Mouse (Mus musculus) right cerebral cortex, adult 18-20 months (tissue): ENCODE data around the gene Aarsd1.
"Not testable (repeated sequence)": the region's sequence is repeated elsewhere in the genome, so short reads cannot be mapped to it uniquely, and the experiment has no call there.

Source experiments
- DNase-seq: peaks from one replicate; pipeline ENCODE4 v3.0.0; 2022; ENCODE audit warnings: mixed read lengths

The Aarsd1 gene

DNA sequence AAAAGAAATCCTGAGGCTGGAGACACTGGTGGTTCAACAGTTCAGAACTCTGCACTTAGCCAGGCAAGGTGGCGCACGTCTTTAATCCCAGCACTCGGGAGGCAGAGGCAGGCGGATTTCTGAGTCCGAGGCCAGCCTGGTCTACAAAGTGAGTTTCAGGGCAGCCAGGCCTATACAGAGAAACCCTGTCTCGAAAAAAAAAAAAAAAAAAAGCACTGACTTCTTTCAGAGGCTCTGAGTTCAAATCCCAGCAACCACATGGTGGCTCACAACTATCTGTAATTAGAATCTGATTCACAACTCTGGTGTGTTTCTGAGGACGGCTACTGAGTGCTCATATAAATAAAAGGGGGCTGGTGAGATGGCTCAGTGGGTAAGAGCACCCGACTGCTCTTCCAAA, 29.4 kb upstream of the Aarsd1 start:
- not testable (repeated sequence) for DNase-seq

- no peak for DNase-seq
These were observed 28.9 kb upstream of the Aarsd1 start for GRCm38 (mm10) chr11:101446319-101446718.

GRCm38 (mm10) chr11:101442760-101443159, 25.3 kb upstream of the Aarsd1 start:
- no peak for DNase-seq

DNA sequence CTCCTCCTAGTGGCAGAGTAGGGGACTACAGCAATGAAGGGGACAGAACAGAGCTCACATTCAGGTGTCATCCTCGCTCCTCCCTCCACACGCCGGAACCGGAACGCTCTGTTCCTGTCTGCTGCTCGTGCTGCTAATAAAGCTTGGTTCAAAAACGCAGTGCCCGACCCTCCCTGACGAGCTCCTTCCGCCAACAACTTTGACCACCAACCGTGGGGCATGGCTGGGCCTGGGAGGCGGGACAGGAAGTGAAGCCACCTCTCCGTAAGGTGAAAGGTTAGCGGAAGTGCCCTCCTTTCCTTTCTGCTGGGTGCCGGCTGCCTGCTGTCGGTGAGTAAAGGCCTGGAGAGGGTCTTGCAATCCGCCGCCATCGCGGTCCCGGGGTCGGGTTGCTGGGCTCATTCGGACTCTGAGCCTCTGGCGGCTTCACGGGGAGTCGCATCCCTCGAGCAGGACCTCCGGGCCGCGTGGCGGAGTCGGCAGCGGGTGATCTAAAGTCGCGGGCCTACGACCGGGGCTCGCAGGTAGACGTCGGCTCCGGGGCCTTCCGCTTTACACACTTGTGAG, 24.8 kb upstream of the Aarsd1 start, which contains the start of gene Rpl27:
TSS of gene Rpl27 (plus strand) at position 172 of the 567 bp plus-strand sequence.
- DNase-seq, result peak; percentile 99

DNA sequence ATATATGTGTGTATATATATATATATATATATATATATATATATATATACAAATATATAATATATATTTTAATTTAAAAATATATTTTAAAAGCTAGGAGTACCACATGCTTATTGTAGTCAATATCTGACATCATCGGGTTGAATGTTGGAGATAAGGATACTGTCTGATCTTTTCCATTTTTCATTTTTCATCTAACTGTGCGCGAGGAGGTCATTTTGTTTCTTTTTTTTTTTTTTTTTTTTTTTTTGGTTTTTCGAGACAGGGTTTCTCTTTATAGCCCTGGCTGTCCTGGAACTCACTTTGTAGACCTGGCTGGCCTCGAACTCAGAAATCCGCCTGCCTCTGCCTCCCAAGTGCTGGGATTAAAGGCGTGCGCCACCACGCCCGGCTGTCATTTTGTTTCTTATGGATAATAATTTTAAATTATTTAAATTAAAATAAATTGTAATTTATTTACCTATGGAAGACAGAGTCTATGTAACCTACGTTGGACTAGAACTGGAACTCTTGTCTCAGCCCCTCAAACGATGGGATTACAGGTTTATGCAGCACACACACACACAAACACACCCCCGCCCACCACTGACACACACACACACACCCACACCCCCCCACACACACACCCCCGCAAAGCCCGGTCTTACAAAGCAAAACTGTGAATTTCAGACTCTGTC, 24.2 kb upstream of the Aarsd1 start:
- DNase-seq, result not testable (repeated sequence)

DNA sequence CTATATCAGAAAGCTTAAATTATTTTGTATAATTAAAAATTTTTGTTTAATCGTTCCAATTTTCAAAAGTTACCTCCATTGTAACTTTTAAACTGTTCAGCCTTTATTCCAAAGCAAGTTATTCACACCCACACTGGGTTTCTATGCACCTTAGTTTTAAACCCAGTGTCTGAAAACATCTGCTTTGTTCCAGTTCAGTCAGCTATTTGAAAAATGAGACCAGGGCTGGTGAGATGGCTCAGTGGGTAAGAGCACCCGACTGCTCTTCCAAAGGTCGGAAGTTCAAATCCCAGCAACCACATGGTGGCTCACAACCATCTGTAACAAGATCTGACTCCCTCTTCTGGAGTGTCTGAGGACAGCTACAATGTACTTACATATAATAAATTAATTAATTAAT, 20.6 kb upstream of the Aarsd1 start:
- DNase-seq, result not testable (repeated sequence)

- DNase-seq, result no peak
These were observed 19.5 kb upstream of the Aarsd1 start for GRCm38 (mm10) chr11:101436916-101437315.

DNA sequence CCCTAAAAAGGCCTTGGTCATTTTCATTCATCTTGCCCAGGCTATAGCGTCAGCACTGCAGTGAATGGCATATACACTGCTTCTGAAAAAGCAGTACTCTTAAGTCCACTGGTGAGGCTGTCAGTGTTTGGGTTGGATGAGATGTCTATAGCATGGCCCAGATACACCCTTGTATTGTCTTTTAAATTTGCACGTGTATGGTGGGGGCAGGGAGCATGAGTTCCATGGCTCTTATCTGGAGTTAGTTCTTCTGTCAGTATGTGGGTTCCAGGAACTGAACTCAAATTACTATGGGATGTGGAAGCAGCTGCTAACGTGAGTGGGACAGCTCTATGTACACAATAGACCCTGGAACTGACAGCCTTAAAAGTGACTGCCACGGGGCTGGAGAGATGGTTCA, 18.4 kb upstream of the Aarsd1 start:
- no peak for DNase-seq

DNA sequence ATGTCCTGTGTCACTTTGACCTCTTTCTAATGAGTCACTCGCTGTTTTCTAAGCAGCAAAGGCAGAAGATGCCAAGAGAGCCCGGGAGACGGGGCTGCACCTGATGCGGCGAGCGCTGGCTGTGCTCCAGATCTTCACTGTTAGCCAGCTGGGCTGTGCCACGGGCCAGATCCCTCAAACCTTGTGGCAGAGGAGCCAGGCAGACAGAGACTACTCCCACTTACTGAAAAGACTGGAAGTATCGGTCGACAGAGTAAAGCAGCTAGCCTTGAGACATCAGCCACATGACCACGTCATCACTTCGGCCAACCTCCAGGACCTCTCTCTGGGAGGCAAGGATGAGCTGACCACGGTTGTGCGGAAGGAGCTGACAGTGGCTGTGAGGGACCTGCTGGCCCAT, 16.0 kb upstream of the Aarsd1 start:
- DNase-seq, result no peak

DNA sequence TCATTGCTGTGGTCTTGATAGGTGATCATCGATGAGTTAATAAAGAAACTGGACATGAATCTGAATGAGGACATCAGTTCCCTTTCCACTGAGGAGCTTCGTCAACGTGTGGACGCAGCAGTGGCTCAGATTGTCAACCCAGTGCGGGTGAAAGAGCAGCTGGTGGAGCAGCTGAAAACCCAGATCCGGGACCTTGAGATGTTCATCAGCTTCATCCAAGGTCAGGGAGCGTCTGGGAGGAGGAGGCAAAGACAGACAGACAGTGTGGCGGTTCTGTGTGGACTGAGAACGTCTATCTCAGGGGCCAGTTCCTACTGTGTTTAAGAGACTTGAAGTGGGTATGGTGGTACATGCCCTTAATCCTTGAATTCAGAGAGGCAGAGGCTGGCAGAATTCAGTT, 13.9 kb upstream of the Aarsd1 start:
- no peak for DNase-seq

DNA sequence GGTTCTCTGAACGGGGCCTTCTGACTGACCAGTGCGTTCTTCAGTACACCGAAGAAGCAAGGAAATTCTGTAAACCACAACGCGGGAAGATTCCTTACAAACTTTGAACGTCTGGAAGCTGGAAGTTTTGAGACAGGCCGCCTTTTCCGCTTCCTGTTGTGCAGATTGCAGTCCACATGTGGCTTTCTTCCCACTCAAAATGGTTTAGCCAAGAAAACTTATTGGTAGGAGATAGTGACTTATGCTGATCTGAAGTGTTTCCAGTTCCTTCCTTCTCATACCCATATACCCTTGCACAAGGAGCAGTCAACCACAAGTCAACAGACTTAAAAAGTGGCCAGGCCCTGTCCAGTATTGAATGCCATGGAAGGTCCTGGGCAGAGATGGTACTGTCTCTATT, 8.8 kb upstream of the Aarsd1 start:
- no peak for DNase-seq

- peak; percentile 98 for DNase-seq
These were observed 7.8 kb upstream of the Aarsd1 start, which contains the start of the genes Rundc1 and Ptges3l for GRCm38 (mm10) chr11:101424925-101425813. Gene Rundc1, plus strand, starts transcription at chr11:101425085. Gene Ptges3l, minus strand, starts transcription at chr11:101425333.

DNA sequence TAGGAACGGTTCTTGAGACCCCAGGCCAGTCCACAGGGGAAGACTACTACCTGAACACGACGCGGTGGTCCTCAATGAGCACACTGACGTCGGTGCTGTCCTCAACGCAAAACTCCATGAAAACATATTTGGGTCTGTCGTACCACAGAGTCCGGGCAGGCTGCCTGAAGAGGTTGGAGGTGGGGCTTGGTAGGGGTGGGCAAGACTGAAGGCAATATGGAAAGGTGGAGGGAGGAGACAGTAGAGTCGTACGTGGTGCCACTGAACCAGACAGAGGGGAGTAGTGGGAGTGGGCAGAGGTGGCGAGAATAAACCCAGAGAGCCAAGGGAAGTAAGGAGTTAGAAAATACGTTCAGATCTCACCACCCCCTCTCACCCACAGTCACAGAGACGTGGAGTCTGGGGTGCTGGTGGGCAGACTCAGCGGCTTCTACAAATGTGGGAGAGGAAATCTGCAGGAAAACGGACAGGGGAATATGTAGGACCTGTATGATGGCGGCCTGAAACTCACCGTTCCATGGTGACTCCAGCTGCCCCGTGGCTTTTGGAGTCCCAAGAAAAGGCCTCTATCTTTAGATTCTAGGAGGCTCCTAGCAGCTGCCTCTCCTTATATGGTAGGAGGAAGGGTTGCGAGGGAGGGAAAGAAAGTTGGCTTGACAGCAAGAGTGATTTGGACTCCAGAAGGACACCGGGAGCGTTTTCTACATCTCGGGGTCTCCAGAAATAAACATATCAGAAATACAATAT, 6.9 kb upstream of the Aarsd1 start, which contains the start of gene Gm27029:
TSS of gene Gm27029 (minus strand) at position 692 of the 747 bp plus-strand sequence.
- DNase-seq, result peak; percentile 63

- no peak for DNase-seq
These were observed 2.7 kb upstream of the Aarsd1 start for GRCm38 (mm10) chr11:101420148-101420547.

DNA sequence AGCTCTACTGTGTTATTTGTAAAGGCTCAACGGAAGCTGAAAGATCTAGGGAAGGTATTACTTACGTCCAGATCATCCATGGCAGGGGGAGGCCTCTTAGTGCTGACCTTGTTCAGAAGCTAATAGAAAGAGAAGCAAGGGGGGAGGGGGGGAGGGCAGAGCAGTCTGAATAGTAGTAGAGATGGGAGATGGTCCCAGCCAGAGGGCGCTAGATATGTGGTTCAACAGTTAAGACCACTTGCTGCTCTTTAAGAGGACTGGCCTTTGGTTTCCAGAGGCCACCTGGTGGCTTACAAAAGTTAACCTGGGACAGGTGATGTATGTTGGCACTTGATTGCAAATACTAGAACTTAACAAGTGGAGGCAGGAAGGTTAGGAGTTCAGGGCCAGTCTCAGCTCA, 2.2 kb upstream of the Aarsd1 start:
- no peak for DNase-seq

DNA sequence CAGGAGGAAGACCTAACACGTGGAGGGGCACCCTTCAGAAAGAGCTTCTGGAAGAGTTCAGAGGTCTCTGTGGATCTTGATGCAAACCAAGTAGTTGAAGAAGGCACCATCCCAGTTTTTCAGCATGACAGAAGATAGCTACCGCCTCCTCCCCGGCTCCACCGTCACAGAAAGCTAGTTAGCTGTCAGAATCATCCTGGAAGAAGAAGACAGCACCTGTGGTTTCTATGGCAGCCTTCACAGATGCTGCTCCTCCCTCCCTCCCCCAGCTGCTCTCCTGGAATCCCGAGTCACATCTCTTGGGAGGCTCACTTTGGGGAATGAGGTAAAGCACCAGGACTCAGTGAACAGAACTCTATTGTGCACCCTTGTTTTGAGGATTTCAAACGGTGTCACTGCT, 1.6 kb upstream of the Aarsd1 start:
- DNase-seq, result peak; percentile 70

- DNase-seq, result no peak
These were observed 848 bp downstream of the Aarsd1 start for GRCm38 (mm10) chr11:101416433-101417100.

DNA sequence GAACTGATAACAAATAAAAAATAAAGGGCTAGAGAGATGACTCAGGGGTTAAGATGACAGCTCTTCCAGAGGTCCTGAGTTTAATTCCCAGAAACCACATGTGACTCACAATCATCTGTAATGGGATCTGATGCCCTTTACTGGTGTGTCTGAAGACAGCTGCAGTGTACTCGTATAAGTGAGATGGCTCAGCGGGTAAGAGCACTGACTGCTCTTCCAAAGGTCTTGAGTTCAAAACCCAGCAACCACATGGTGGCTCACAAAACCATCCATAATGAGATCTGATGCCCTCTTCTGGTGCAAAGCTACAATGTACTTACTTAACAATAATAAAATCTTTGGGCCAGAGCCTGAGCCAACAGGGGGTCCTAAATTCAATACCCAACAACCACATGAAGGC, 2.1 kb downstream of the Aarsd1 start:
- DNase-seq, result no peak

GRCm38 (mm10) chr11:101395110-101395509, 22.3 kb downstream of the Aarsd1 start:
- DNase-seq, result peak; percentile 72

DNA sequence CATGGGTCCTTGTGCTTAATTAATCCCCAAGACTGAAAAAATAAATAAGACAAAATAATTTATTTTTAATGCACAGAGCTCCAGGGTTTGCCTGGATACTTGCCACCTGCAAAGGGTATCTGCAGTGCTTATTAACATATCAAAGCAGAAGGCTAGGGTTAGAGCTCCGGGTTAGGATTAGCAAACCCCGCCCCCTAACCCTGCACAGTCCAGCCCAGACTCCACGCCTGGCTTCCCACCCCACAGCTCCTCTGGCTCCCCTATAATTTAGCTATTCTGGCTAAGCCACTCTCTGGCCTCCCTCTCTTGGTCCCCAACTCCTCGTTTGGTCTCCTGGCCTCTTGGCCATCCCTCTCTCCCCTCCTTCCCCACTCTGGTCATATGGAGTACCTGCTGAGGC, 35.6 kb downstream of the Aarsd1 start:
- no peak for DNase-seq

GRCm38 (mm10) chr11:101378926-101379325, 38.5 kb downstream of the Aarsd1 start:
- DNase-seq, result no peak

DNA sequence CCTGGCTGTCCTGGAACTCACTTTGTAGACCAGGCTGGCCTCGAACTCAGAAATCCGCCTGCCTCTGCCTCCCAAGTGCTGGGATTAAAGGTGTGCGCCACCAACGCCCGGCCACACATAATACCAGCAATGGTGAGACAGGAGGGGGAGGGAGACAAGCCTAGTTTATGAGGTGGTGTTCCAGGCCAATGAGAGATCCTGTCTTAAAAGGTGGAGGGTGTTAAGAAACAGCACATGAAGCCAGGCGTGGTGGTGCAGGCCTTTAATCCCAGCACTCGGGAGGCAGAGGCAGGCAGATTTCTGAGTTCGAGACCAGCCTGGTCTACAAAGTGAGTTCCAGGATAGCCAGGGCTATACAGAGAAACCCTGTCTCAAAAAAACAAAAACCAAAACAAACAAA, 39.2 kb downstream of the Aarsd1 start:
- DNase-seq, result not testable (repeated sequence)
